Mouse (Mus musculus): ENCODE results near the gene Traf7. TPM values are rescaled to one million over a fixed set of nuclear protein-coding genes. Genes with fewer than 3 reads are reported as not detected.

The Traf7 gene
- polyA plus RNA-seq, 1 experiment from 2014 or later: 113 TPM

DNA sequence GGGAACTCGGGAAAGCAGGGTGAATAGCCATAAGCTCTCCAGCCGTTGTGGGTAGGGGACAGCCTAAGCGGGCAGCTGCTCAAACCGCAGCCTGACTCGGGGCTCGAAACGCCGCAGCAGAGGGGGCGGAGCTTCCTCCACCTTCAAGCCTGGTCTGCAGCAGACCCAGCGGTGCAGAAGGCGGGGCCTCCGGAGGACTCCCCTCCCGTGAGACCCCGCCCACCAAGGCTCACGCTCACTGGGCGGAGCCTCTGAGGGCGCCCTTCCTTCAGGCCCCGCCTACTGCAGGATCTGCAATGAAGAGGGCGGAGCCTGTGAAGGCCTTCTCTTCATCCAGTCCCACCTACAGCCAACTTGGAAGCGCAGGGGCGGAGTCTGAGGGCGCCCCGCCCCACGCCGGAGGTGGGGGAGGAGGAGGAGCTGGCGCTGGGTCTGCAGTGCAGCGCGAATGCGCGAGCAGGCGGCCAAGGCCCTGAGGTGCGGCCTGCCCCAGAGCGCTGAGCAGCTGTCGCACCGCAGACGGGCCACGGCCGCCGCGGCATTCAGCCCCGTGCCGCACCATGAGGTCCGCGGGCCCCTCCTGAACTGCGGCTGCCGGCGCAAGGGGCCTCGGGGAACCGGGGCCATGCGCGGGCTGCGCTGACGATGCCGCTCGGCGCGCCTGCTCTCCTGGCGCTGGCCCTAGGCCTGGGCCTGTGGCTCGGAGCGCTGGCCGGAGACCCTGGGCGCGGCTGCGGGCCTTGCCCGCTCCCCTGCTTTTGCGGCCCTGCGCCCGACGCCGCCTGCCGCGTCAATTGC, 22.1 kb upstream of the Traf7 start, which contains the start of gene Pkd1:
Pkd1 (plus strand) TSS at position 217 of the 798 bp plus-strand sequence.
- Histone ChIP-seq H3K4me3 (ENCODE audit: low read depth, low read length) (peak within 1 kb of the TSS; percentile 84), H3K9me3 (ENCODE audit: control insufficient read depth, low read length) (no peaks in the 10 kb centered on the region), H3K27ac (ENCODE audit: low read depth, low read length) (peak within 1 kb of the TSS; percentile 94), H3K36me3 (ENCODE audit: control insufficient read depth, insufficient read depth, low read length) (no peaks in the 10 kb centered on the region), H3K4me2 (ENCODE audit: low read depth, low read length, severe bottlenecking) (peak within 1 kb of the TSS; percentile 86), H3K9ac (ENCODE audit: low read length) (peak within 1 kb of the TSS; percentile 91), H3K27me3 (ENCODE audit: control insufficient read depth, insufficient read depth, low read length) (peaks cover 10% of the 10 kb centered on the region; the same call in 1 of the 2 replicates), H3K4me1 (replicated peaks; ENCODE audit: control insufficient read depth, insufficient read depth, low read length) (peaks cover 12% of the 10 kb centered on the region; the same call in 1 of the 2 replicates)
- DNase-seq (ENCODE audit: low spot score) (peak; percentile 100), ATAC-seq (replicated peaks; ENCODE audit: low FRiP score) (peak; percentile 96)
- under 1% methylated on average over 71 of the region's 72 CpGs for WGBS

DNA sequence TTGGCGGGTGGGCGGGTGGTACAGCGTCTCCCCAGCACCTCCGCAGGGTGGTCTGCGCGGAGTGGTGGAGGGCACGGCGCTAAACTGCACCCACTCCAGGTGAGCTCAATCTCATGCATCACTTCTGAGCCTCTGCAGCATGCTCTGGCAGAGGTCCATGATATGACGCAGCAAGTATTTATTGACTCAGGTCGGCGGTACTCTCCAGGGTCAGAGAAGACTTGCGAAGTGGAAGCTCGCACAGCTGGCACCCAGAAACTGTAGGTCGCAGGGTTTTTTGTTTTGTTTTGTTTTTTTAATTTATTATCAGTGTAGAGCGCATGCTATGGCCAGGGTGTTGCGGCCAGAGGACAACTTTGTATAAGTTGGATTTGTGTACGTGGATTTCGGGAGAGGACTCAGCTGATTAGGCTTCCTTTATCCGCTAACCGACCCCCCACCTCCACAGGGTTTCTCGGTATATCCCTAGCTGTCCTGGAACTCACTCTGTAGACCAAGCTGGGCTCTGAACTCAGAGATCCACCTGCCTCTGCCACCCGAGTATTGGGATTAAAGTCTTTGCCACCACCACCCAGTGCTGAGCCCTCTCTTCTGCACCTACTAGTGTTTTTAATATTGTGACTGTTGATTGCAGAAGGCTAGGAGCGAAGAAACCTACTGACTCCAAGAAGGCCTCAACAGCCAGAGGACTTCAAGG, 21.3 kb upstream of the Traf7 start:
- Histone ChIP-seq H3K4me1 (replicated peaks; ENCODE audit: control insufficient read depth, insufficient read depth, low read length) (peaks cover 12% of the 10 kb centered on the region; the same call in 1 of the 2 replicates), H3K4me3 (ENCODE audit: low read depth, low read length) (peak overlapping the region; percentile 84), H3K4me2 (ENCODE audit: low read depth, low read length, severe bottlenecking) (peak overlapping the region; percentile 86), H3K9ac (ENCODE audit: low read length) (peak overlapping the region; percentile 37), H3K36me3 (ENCODE audit: control insufficient read depth, insufficient read depth, low read length) (no peaks in the 10 kb centered on the region), H3K9me3 (ENCODE audit: control insufficient read depth, low read length) (no peaks in the 10 kb centered on the region), H3K27ac (ENCODE audit: low read depth, low read length) (no peak overlapping the region; the same call in 1 of the 2 replicates), H3K27me3 (ENCODE audit: control insufficient read depth, insufficient read depth, low read length) (peaks cover 10% of the 10 kb centered on the region; the same call in 1 of the 2 replicates)
- 8% methylated on average over 23 of the region's 23 CpGs for WGBS
- ATAC-seq (replicated peaks; ENCODE audit: low FRiP score) (no peak; the same call in 1 of the 2 replicates), DNase-seq (ENCODE audit: low spot score) (peak; percentile 58)

GRCm38 (mm10) chr17:24548435-24548834, 20.7 kb upstream of the Traf7 start:
- 30% methylated on average over 9 of the region's 9 CpGs for WGBS
- Histone ChIP-seq H3K4me2 (ENCODE audit: low read depth, low read length, severe bottlenecking) (peak overlapping the region; percentile 86; the same call in 1 of the 2 replicates), H3K27me3 (ENCODE audit: control insufficient read depth, insufficient read depth, low read length) (peaks cover 10% of the 10 kb centered on the region; the same call in 1 of the 2 replicates)

GRCm38 (mm10) chr17:24546234-24546633, 18.5 kb upstream of the Traf7 start:
- H3K36me3 ChIP-seq (ENCODE audit: control insufficient read depth, insufficient read depth, low read length): no peaks in the 10 kb centered on the region
- no peak for ATAC-seq (replicated peaks; ENCODE audit: low FRiP score)
- DNase-seq (ENCODE audit: low spot score): no peak

More at GRCm38 (mm10) chr17:24548435-24548834, 20.7 kb upstream of the Traf7 start:
- H3K4me1 ChIP-seq (replicated peaks; ENCODE audit: control insufficient read depth, insufficient read depth, low read length): peaks cover 12% of the 10 kb centered on the region; the same call in 1 of the 2 replicates
- H3K9ac ChIP-seq (ENCODE audit: low read length): no peak overlapping the region
- no peaks in the 10 kb centered on the region for H3K36me3 ChIP-seq (ENCODE audit: control insufficient read depth, insufficient read depth, low read length)
- DNase-seq (ENCODE audit: low spot score) (no peak), ATAC-seq (replicated peaks; ENCODE audit: low FRiP score) (no peak)
- no peak overlapping the region for H3K4me3 ChIP-seq (ENCODE audit: low read depth, low read length)
- no peak overlapping the region for H3K27ac ChIP-seq (ENCODE audit: low read depth, low read length)
- no peaks in the 10 kb centered on the region for H3K9me3 ChIP-seq (ENCODE audit: control insufficient read depth, low read length)

DNA sequence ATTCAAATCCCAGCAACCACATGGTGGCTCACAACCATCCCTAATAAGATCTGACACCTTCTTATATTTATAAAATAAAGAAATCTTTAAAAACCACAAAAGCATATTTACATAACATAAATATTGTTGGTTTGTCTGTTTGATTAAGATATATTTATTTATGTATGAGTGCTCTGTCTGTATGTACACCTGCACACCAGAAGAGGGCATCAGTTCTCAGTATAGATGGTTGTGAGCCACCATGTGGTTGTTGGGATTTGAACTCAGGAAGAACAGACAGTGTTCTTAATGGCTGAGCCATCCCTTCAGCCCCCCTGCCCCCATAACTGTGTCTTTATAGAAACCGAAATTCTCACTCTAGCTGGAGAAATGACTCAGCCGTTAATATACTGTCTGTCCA, 17.5 kb upstream of the Traf7 start:
- Histone ChIP-seq H3K9me3 (ENCODE audit: control insufficient read depth, low read length) (no peaks in the 10 kb centered on the region), H3K4me2 (ENCODE audit: low read depth, low read length, severe bottlenecking) (no peak overlapping the region), H3K27me3 (ENCODE audit: control insufficient read depth, insufficient read depth, low read length) (peaks cover 10% of the 10 kb centered on the region; the same call in 1 of the 2 replicates), H3K9ac (ENCODE audit: low read length) (no peak overlapping the region), H3K36me3 (ENCODE audit: control insufficient read depth, insufficient read depth, low read length) (no peaks in the 10 kb centered on the region), H3K4me1 (replicated peaks; ENCODE audit: control insufficient read depth, insufficient read depth, low read length) (peaks cover 8% of the 10 kb centered on the region; the same call in 1 of the 2 replicates), H3K27ac (ENCODE audit: low read depth, low read length) (no peak overlapping the region), H3K4me3 (ENCODE audit: low read depth, low read length) (no peak overlapping the region)
- ATAC-seq (replicated peaks; ENCODE audit: low FRiP score) (no peak), DNase-seq (ENCODE audit: low spot score) (no peak)
- 92% methylated on average over 2 of the region's 2 CpGs for WGBS

More at GRCm38 (mm10) chr17:24546234-24546633, 18.5 kb upstream of the Traf7 start:
- no peak overlapping the region for H3K4me3 ChIP-seq (ENCODE audit: low read depth, low read length)
- H3K4me2 ChIP-seq (ENCODE audit: low read depth, low read length, severe bottlenecking): no peak overlapping the region
- no peak overlapping the region for H3K27ac ChIP-seq (ENCODE audit: low read depth, low read length)
- no peak overlapping the region for H3K9ac ChIP-seq (ENCODE audit: low read length)
- WGBS: 86% methylated on average over 3 of the region's 3 CpGs
- H3K4me1 ChIP-seq (replicated peaks; ENCODE audit: control insufficient read depth, insufficient read depth, low read length): peaks cover 10% of the 10 kb centered on the region; the same call in 1 of the 2 replicates
- peaks cover 10% of the 10 kb centered on the region; the same call in 1 of the 2 replicates for H3K27me3 ChIP-seq (ENCODE audit: control insufficient read depth, insufficient read depth, low read length)
- no peaks in the 10 kb centered on the region for H3K9me3 ChIP-seq (ENCODE audit: control insufficient read depth, low read length)

GRCm38 (mm10) chr17:24544613-24545012, 16.9 kb upstream of the Traf7 start:
- Histone ChIP-seq H3K4me2 (ENCODE audit: low read depth, low read length, severe bottlenecking) (peak overlapping the region; percentile 1), H3K9me3 (ENCODE audit: control insufficient read depth, low read length) (no peaks in the 10 kb centered on the region), H3K4me1 (replicated peaks; ENCODE audit: control insufficient read depth, insufficient read depth, low read length) (peaks cover 8% of the 10 kb centered on the region; the same call in 1 of the 2 replicates), H3K9ac (ENCODE audit: low read length) (no peak overlapping the region), H3K27ac (ENCODE audit: low read depth, low read length) (no peak overlapping the region), H3K27me3 (ENCODE audit: control insufficient read depth, insufficient read depth, low read length) (peaks cover 10% of the 10 kb centered on the region; the same call in 1 of the 2 replicates), H3K4me3 (ENCODE audit: low read depth, low read length) (no peak overlapping the region), H3K36me3 (ENCODE audit: control insufficient read depth, insufficient read depth, low read length) (no peaks in the 10 kb centered on the region)
- peak; percentile 53 for DNase-seq (ENCODE audit: low spot score)
- WGBS: 22% methylated on average over 12 of the region's 12 CpGs
- ATAC-seq (replicated peaks; ENCODE audit: low FRiP score): no peak

- Histone ChIP-seq H3K27ac (ENCODE audit: low read depth, low read length) (no peak overlapping the region), H3K36me3 (ENCODE audit: control insufficient read depth, insufficient read depth, low read length) (no peaks in the 10 kb centered on the region), H3K4me2 (ENCODE audit: low read depth, low read length, severe bottlenecking) (no peak overlapping the region), H3K27me3 (ENCODE audit: control insufficient read depth, insufficient read depth, low read length) (no peaks in the 10 kb centered on the region), H3K9ac (ENCODE audit: low read length) (no peak overlapping the region), H3K9me3 (ENCODE audit: control insufficient read depth, low read length) (no peaks in the 10 kb centered on the region), H3K4me1 (replicated peaks; ENCODE audit: control insufficient read depth, insufficient read depth, low read length) (no peaks in the 10 kb centered on the region), H3K4me3 (ENCODE audit: low read depth, low read length) (no peak overlapping the region)
- DNase-seq (ENCODE audit: low spot score): peak; percentile 60
- no peak for ATAC-seq (replicated peaks; ENCODE audit: low FRiP score)
- WGBS: 17% methylated on average over 3 of the region's 3 CpGs
Measured at GRCm38 (mm10) chr17:24540375-24540774, 12.6 kb upstream of the Traf7 start.

- no peaks in the 10 kb centered on the region for H3K9me3 ChIP-seq (ENCODE audit: control insufficient read depth, low read length)
- H3K27ac ChIP-seq (ENCODE audit: low read depth, low read length): no peak overlapping the region
- H3K9ac ChIP-seq (ENCODE audit: low read length): no peak overlapping the region
- no peak overlapping the region for H3K4me2 ChIP-seq (ENCODE audit: low read depth, low read length, severe bottlenecking)
- no peaks in the 10 kb centered on the region for H3K4me1 ChIP-seq (replicated peaks; ENCODE audit: control insufficient read depth, insufficient read depth, low read length)
- ATAC-seq (replicated peaks; ENCODE audit: low FRiP score): 0 out of 2 replicates have a peak, but pooled peaks have one; percentile 30
- DNase-seq (ENCODE audit: low spot score): peak; percentile 72
- 71% methylated on average over 8 of the region's 8 CpGs for WGBS
- no peaks in the 10 kb centered on the region for H3K36me3 ChIP-seq (ENCODE audit: control insufficient read depth, insufficient read depth, low read length)
- H3K4me3 ChIP-seq (ENCODE audit: low read depth, low read length): no peak overlapping the region
- H3K27me3 ChIP-seq (ENCODE audit: control insufficient read depth, insufficient read depth, low read length): no peaks in the 10 kb centered on the region
Measured at GRCm38 (mm10) chr17:24538950-24539349, 11.2 kb upstream of the Traf7 start.

Data from forebrain, embryonic 11.5 days (tissue).